Mouse (Mus musculus) left cerebral cortex, adult 2 months (tissue): ENCODE data around the gene Hist1h2ao. TPM values are rescaled to one million over a fixed set of nuclear protein-coding genes. Genes with fewer than 3 reads are reported as not detected.
"Not testable (repeated sequence)": the region's sequence is repeated elsewhere in the genome, so short reads cannot be mapped to it uniquely, and the experiment has no call there.

Experiments used
- DNase-seq, 2 experiments: peaks; one replicate each; pipeline ENCODE4 v3.0.0; 2021 to 2022; ENCODE audit warnings: low spot score in 2 of 2, mixed read lengths in 1 of 2; ENCODE audit errors: extremely low spot score in 1 of 2
- H3K27ac ChIP-seq: fragments of 200-600 bp; 2 replicates; pipeline ENCODE4 v1.8.1; 2022
- H3K4me3 ChIP-seq: fragments of 200-600 bp; 2 replicates; pipeline ENCODE4 v1.8.1; 2022
- CTCF ChIP-seq: fragments of 200-600 bp; IDR thresholded peaks from 2 replicates; pipeline ENCODE4 v1.8.1; 2022; ENCODE audit warnings: antibody characterized with exemption, mild to moderate bottlenecking, moderate library complexity
- intact Hi-C: fragments of 180-260 bp; cut with DNase I; formaldehyde crosslinking; loops from one replicate; pipeline ENCODE4 v1.15.1; 2025
- microRNA-seq, 2 experiments: library from miRNA; unstranded; fragments of <30 nt; microRNA quantifications; one replicate each; pipeline ENCODE4 v1.2.0; 2021
- total RNA-seq, 2 experiments: library from RNA; stranded (reverse); gene quantifications; 2 replicates each; pipeline ENCODE4 v1.2.3; 2021

Gene Hist1h2ao
- total RNA-seq, 2 experiments from 2014 or later, result 11.2 to 25.1 TPM

DNA sequence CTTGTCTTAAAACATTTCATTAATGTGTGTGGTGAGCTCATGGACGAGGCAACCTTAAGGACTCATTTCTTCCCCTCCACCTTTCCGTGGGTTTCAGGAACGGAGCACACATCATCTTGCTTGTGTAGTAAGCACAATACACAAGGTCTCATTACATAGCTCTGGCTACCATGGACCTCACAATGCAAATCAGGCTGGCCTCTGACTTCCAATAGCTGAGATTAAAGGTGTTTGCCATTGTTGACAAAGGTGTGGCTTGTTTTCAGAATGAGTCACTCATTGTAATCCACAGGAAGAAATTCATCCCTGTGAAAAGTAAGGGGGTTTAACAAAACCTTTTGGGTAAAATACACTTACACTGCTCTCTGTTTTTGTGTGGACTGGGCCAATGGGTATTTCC, 18.2 kb downstream of the Hist1h2ao start:
- Histone ChIP-seq H3K27ac (no peak overlapping the region), H3K4me3 (no peak overlapping the region)
- TF ChIP-seq CTCF, result no peak
- no peak for DNase-seq
- intact Hi-C loops, result loop anchor here (10.0 kb wide), 3 partner anchors 206 to 1856 kb away; partner anchors contain the start of genes Hist1h2ac, Hist1h2af, Hist1h2ah and Hist1h2bc

GRCm38 (mm10) chr13:21830344-21830743, 20.1 kb downstream of the Hist1h2ao start:
- Histone ChIP-seq H3K27ac (no peak overlapping the region), H3K4me3 (no peak overlapping the region)
- DNase-seq, result no peak
- intact Hi-C loops, result no loop called here
- TF ChIP-seq CTCF, result no peak

GRCm38 (mm10) chr13:21831418-21832394, 21.4 kb downstream of the Hist1h2ao start, which contains the start of gene Hist1h4n:
Gene Hist1h4n, minus strand, starts transcription at chr13:21832196.
- peak; percentile 22 to 26 for DNase-seq
- intact Hi-C loops, H3K4me3 ChIP-seq, H3K27ac ChIP-seq: not testable (repeated sequence)

GRCm38 (mm10) chr13:21833461-21833860, 23.2 kb downstream of the Hist1h2ao start, which contains the start of the genes Hist1h2ap and Hist1h2br:
Gene Hist1h2ap, minus strand, starts transcription at chr13:21833507.
Gene Hist1h2br, plus strand, starts transcription at chr13:21833743.
- H3K4me3 ChIP-seq, H3K27ac ChIP-seq, intact Hi-C loops, DNase-seq: not testable (repeated sequence)

DNA sequence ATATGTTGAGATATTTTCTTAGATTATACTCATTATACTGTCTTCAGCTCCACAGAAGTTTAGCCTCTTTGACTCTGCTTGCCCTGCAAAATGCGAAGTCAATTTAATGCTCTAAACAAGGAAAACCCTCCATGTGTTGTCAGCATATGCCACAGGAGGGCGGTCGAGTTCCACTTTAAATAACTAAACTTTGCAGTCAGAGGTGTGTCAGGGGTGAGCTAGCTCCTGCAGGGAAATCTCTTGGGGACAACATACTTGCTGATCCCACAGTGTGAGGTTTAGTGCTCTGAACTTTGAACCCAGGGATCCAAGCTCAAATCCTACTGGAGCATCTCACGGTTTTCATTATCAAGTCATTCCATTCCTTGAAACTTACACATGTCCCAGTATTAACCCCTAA, 30.2 kb downstream of the Hist1h2ao start:
- not testable (repeated sequence) for H3K27ac ChIP-seq, DNase-seq, H3K4me3 ChIP-seq
- intact Hi-C loops, result loop anchor here (10.0 kb wide), 1 partner anchor 46 kb away; no protein-coding TSS in a partner anchor

GRCm38 (mm10) chr13:21846356-21846755, 36.1 kb downstream of the Hist1h2ao start:
- not testable (repeated sequence) for H3K27ac ChIP-seq, H3K4me3 ChIP-seq, DNase-seq
- intact Hi-C loops, result loop anchor here (10.0 kb wide), 1 partner anchor 52 kb away; no protein-coding TSS in a partner anchor

DNA sequence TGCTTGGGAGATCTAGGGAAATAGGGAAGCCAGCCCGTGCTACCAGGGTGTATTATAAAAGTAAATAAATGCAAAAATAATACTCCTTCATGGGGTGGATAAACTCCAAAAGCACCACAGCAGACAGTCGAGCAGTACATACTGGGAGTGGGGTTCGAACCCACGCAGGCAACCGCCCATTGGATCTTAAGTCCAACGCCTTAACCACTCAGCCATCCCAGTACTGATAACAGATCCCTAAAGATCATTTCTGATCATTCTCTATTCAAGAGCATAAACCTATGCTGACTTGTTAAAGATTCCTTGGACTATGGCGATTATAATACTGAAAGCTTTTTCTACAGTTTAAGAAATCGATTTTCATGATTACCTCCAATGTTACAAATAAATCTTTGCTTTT, 37.6 kb downstream of the Hist1h2ao start:
- TF ChIP-seq CTCF, result no peak
- intact Hi-C loops, result loop anchor here (10.0 kb wide), 1 partner anchor 53 kb away; no protein-coding TSS in a partner anchor

GRCm38 (mm10) chr13:21850696-21851095, 40.4 kb downstream of the Hist1h2ao start:
- not testable (repeated sequence) for DNase-seq, H3K27ac ChIP-seq, H3K4me3 ChIP-seq
- intact Hi-C loops, result loop anchor here (10.0 kb wide), 2 partner anchors 174 to 1554 kb away; no protein-coding TSS in a partner anchor

More for the DNA sequence above, 37.6 kb downstream of the Hist1h2ao start:
- H3K4me3 ChIP-seq, result no peak overlapping the region
- no peak overlapping the region for H3K27ac ChIP-seq
- no peak for DNase-seq

DNA sequence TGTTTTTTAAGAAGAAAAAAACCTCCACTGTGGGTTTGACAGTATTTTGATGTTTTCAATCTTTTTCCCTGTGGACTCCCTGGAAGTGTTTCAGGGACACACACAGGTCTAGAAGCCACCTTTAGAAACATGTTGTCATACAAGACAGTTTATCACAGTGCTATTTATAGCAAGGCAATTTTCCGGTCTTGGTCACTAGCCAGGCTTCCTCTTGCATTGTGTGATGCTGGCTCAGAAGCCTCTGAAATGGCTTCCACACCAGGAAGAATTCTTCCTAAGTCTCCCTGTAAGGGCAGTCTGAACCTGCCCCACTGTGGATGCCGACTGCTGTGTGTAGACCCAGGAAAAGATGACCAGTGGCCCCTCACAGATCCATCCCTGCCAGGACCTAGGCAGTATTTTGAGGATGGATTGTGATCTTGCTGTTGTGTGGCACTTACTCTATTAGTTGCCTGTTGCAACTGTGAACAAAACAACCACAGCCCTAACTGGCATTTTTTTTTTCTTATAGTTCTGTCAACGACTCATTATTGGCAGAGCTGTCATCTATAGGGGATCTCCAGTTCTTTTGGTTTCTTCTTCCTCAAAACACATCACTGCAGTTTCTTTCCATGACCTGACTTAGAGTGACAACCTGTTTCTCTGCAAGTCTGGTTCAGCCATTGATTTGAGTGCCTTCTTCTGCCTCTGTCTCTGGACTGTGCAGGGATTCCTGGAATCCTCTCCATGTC, 42.1 kb downstream of the Hist1h2ao start:
- intact Hi-C loops, result loop anchor here (10.0 kb wide), 2 partner anchors 172 to 1552 kb away; no protein-coding TSS in a partner anchor

GRCm38 (mm10) chr13:21855146-21855545, 44.9 kb downstream of the Hist1h2ao start:
- no peak for TF ChIP-seq CTCF
- H3K4me3 ChIP-seq, result peak overlapping the region; percentile 68

More for the DNA sequence above, 42.1 kb downstream of the Hist1h2ao start:
- Histone ChIP-seq H3K27ac (no peak overlapping the region), H3K4me3 (no peak overlapping the region)
- no peak for TF ChIP-seq CTCF
- no peak for DNase-seq

GRCm38 (mm10) chr13:21855698-21856162, 45.5 kb downstream of the Hist1h2ao start:
- intact Hi-C loops, result loop anchor here (10.0 kb wide), 2 partner anchors 169 to 1549 kb away; no protein-coding TSS in a partner anchor
- TF ChIP-seq CTCF, result no peak
- peak overlapping the region; percentile 53; the same call in 1 of the 2 replicates for H3K27ac ChIP-seq

More at GRCm38 (mm10) chr13:21855146-21855545, 44.9 kb downstream of the Hist1h2ao start:
- DNase-seq, result peak; percentile 87 to 89
- H3K27ac ChIP-seq, result no peak overlapping the region
- intact Hi-C loops, result loop anchor here (10.0 kb wide), 2 partner anchors 170 to 1550 kb away; no protein-coding TSS in a partner anchor

More at GRCm38 (mm10) chr13:21855698-21856162, 45.5 kb downstream of the Hist1h2ao start:
- DNase-seq, result peak; percentile 53 to 76
- peak overlapping the region; percentile 68 for H3K4me3 ChIP-seq

Small RNA genes within 50 kb of the gene (microRNA-seq; reads per million reads assigned to microRNA genes)
- gene Gm19658, result 0 reads per million in 2 experiments
- 0 reads per million in 2 experiments for gene Gm44346
- 0 reads per million in 2 experiments for gene Gm44466

Other genes with a start within 250 kb of the Hist1h2ao start
- gene Olfr1364, start 228.7 kb upstream of the Hist1h2ao start, total RNA-seq, result not detected
- gene Olfr1362, start 196.4 kb upstream of the Hist1h2ao start, total RNA-seq, result not detected
- gene Olfr11, start 167.9 kb upstream of the Hist1h2ao start, total RNA-seq, result not detected
- gene Olfr1361, start 147.1 kb upstream of the Hist1h2ao start, total RNA-seq, result not detected
- not detected for gene Olfr1360, start 133.1 kb upstream of the Hist1h2ao start, total RNA-seq
- not detected for gene Olfr1359, start 112.4 kb upstream of the Hist1h2ao start, total RNA-seq
- 10 to 100 TPM; 23.7 to 28.5 TPM for gene Hist1h2bl, start 94.3 kb upstream of the Hist1h2ao start, total RNA-seq
- 10 to 100 TPM; 25.4 to 32.6 TPM for gene Hist1h2ai, start 94.0 kb upstream of the Hist1h2ao start, total RNA-seq
- 10 to 100 TPM; 54.6 to 74.2 TPM for gene Hist1h3h, start 92.8 kb upstream of the Hist1h2ao start, total RNA-seq
- gene Hist1h2bm, start 88.4 kb upstream of the Hist1h2ao start, total RNA-seq, result 1 to 10 TPM; 4.8 to 5.4 TPM
- 10 to 100 TPM; 13.9 to 19.4 TPM for gene Hist1h4j, start 75.4 kb upstream of the Hist1h2ao start, total RNA-seq
- 100 to 1,000 TPM; 316 to 377 TPM for gene Hist1h4k, start 60.0 kb upstream of the Hist1h2ao start, total RNA-seq
- gene Hist1h2ak, start 56.6 kb upstream of the Hist1h2ao start, total RNA-seq, result 10 to 100 TPM; 13.2 to 13.5 TPM
- gene Hist1h2bn, start 56.3 kb upstream of the Hist1h2ao start, total RNA-seq, result 1 to 10 TPM; 8.3 TPM
- gene Hist1h1b, start 29.8 kb upstream of the Hist1h2ao start, total RNA-seq, result 1 to 10 TPM; 6.7 to 8.3 TPM
- gene Hist1h3i, start 27.1 kb upstream of the Hist1h2ao start, total RNA-seq, result 10 to 100 TPM; 49.9 to 62.3 TPM
- gene Hist1h2an, start 23.2 kb upstream of the Hist1h2ao start, total RNA-seq, result 1 to 10 TPM in 1 of 2 experiments, not detected in 1; 2.7 TPM
- 1 to 10 TPM; 1.3 to 5.5 TPM for gene Hist1h2bp, start 23.0 kb upstream of the Hist1h2ao start, total RNA-seq
- gene Hist1h2bq, start 268 bp upstream of the Hist1h2ao start, total RNA-seq, result 10 to 100 TPM; 27.3 to 38.5 TPM
- 100 to 1,000 TPM; 200 to 276 TPM for gene Hist1h4m, start 1.3 kb downstream of the Hist1h2ao start, total RNA-seq
- 10 to 100 TPM; 18.7 to 21.6 TPM for gene Hist1h4n, start 21.7 kb downstream of the Hist1h2ao start, total RNA-seq
- 10 to 100 TPM; 11.2 to 16.1 TPM for gene Hist1h2ap, start 23.0 kb downstream of the Hist1h2ao start, total RNA-seq
- gene Hist1h2br, start 23.3 kb downstream of the Hist1h2ao start, total RNA-seq, result 10 to 100 TPM; 27.0 to 39.1 TPM
- 1 to 10 TPM; 3.8 to 3.9 TPM for gene Zfp184, start 134.6 kb downstream of the Hist1h2ao start, total RNA-seq
- not detected for gene Pom121l2, start 170.7 kb downstream of the Hist1h2ao start, total RNA-seq
- 1 to 10 TPM in 1 of 2 experiments, under 1 TPM in 1; 0.57 to 1.1 TPM for gene Prss16, start 199.3 kb downstream of the Hist1h2ao start, total RNA-seq
- gene Hist1h2ah, start 225.1 kb downstream of the Hist1h2ao start, total RNA-seq, result 10 to 100 TPM; 18.8 to 25.6 TPM
- 10 to 100 TPM; 12.2 to 13.5 TPM for gene Hist1h2bk, start 225.4 kb downstream of the Hist1h2ao start, total RNA-seq
- gene Hist1h4i, start 230.9 kb downstream of the Hist1h2ao start, total RNA-seq, result 10 to 100 TPM; 58.2 to 75.2 TPM
- 1 to 10 TPM; 8.1 to 9.2 TPM for gene Hist1h2ag, start 232.5 kb downstream of the Hist1h2ao start, total RNA-seq
- gene Hist1h2bj, start 232.7 kb downstream of the Hist1h2ao start, total RNA-seq, result 10 to 100 TPM in 1 of 2 experiments, 1 to 10 TPM in 1; 9.4 to 12.9 TPM